Mouse (Mus musculus) monocyte, adult 59 days (primary cell): ENCODE data around the gene Tlcd2. TPM values are rescaled to one million over a fixed set of nuclear protein-coding genes. Genes with fewer than 3 reads are reported as not detected.

Experiments
- total RNA-seq, 2 experiments: library from RNA; stranded (reverse); gene quantifications; one replicate each; pipeline ENCODE4 v1.2.4; 2023

The Tlcd2 gene
- total RNA-seq = 1 to 10 TPM; 4.7 to 5.7 TPM

DNA sequence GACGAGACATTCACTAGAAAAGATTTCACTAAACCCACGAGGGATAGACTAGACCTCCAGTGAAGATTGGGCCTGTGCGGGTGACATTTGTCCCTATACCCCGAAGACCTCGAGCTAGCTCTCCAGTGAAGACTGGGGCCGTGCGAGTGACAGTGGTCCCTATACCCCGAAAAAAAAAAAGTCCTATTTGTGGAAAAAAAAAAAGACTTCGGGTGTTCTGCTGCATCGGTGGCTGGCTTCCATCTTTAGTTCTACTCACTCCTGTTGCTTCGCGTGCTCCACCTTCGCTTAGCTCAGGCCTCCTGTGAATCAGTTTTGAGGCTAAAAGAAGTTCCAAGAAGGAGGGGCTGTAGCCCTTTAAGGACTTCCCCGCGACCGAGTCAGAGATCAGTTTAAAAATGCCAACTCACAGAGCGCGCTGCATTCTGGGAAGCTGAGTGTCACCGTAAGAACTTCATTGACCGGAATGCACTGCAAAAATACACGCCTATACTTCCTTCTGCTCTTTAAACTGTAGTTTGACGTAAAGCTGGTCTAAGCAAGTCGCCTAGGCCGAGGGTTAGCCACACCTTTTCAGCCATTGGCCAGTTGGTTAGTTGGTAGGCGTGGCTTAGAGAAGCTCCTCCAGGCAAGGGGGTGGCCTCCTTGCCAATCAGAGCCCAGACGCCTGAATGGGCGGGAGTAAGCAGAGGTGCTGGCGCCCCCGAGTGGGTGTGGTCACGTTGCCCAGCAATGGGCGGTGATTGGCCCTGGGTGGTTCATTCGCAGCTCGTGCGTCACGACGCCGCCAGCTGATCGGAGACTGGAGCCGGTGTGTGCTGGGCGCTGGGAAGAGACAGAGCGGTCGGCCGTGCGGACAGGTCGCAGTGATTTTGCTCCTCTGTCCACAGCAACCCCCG, at the start of gene Tlcd2:
Tlcd2 (plus strand) TSS at position 872 of the 899 bp plus-strand sequence.

DNA sequence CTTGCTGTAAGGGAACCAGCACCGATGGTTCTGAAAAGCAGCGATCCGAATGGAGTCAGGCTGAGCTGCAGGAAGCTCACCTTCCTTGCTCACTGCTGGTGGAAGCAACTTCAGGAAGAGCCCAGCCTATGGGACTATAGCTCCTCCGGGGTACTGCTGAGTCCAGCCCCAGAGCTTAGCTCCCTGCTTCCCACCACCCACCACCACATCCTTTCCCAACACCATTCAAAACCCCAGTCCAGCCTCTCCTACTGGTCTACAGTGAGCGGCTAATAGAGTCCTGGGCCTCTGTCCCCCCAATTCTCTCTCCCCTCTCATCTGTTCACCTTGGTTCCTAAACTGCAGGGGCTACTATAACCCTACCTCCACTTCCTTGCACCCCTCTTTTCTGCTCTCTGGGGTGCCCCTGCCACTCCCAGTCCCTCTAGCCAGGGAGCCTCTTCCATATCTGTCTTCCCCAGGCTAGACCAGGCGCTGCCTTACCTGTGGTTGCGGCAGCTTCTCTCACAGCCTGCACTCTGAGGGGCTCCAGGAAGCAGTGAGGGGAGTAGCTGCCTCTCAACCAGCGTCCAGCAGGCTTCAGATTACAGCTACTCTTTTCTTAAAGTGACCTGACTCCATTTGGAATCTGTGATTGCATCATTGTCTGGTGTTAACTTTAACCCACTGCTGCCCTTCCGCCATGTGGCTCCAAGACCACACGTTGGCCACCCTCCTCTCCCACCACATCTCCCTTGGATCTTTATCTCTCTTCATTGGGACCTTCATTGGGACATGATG, 39.3 kb upstream of the Tlcd2 start, which contains the start of gene Serpinf1:
Serpinf1 (minus strand) TSS at position 689 of the 780 bp plus-strand sequence.

DNA sequence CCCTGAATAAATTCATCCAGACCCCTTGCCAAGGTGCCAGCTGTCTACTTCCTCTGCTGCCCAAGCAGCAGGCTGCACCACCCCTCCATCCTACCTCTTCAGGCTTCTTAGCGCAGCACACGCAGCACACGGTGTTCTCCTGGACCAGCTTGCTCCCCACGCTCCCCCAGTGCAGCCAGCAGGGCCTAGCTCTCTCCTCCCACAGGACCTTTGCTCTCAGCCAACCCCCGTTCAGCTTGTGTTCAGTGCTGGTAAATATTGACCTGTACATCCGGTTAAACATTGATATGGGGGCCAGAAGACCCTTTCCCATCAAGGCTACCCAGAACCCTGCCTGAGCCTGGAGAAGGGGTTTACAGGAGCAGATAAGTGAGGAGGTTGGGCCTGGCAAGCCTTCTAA, 22.2 kb upstream of the Tlcd2 start, which contains the start of gene Serpinf2:
Serpinf2 (minus strand) TSS at position 229 of the 400 bp plus-strand sequence.

DNA sequence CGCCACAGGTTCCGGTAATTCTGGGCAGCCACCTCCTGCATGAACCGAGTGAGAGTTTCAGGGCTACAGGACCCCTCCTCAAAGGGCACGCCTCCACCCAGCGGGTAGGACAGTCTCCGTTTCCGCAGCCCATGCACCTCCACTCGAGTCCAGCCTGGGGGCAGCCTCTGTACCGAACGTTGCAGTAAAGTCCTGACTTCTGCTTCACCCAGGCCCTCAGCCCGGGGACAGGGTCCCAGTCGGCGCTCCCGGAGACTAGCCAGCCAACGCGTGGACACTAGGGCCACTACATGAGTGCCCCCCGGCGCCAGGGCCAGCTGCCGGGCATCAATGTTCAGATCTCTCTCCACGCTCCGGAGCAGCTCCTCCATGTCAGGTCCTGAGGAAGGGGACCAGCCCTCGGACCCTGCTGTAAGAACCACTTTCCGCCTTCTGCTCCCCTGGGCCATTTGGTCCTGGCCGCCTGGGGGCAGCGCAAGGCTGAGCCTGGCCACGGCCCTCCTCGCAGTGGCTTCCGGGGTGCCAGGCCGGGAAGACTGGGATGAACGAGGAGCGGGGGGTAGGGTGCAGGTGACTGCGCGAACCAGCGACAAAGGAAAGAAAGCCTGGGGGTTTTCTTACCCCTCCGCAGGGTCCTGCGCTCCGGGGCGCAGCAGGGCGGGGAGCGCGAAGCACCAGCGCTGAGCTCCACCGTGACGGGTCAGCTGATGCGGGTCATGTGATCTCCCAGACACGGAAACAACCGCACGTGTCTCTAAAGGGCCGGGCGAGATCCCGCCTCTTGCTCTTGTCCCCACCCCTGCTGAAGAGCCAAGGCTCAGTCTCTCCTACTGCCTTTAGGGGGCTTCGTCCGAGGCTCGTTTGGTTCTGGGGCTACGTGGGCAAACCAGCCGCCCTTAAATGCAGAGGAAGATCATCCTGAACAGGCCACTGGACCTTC, 7.3 kb upstream of the Tlcd2 start, which contains the start of gene Wdr81:
Wdr81 (minus strand) TSS at position 727 of the 940 bp plus-strand sequence.

DNA sequence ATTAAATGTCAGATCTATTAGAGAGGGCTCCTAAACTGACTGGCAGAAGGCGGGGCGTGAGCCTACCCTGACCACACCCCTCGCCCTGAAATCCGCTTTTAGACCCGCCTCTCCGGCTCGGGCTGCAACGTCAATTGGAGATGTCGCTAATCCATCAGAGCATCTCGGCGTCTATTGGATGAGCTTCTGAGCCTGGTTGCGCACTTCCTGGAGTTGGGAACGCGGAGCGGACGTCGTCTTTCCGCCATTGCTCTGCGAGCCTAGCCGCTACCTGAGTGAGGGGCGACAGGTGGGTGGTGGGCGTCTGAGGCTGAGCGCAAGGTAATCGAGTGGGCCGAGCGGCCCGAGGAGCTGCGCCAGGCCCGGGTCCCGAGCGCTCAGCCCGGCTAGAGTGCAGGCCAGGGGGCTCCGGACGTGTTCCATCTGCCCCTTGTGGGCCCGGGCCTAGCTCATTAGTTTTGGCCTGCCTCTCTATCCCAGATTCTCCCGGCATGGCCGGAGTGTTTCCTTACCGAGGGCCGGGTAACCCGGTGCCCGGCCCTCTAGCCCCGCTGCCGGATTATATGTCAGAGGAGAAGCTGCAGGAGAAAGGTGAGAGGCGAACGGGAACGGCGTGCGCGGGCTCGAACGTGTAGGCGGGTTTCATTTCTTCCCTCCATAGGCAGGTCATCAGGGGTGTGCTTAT, 25.2 kb downstream of the Tlcd2 start, which contains the start of gene Prpf8:
Prpf8 (plus strand) TSS at position 216 of the 685 bp plus-strand sequence.

DNA sequence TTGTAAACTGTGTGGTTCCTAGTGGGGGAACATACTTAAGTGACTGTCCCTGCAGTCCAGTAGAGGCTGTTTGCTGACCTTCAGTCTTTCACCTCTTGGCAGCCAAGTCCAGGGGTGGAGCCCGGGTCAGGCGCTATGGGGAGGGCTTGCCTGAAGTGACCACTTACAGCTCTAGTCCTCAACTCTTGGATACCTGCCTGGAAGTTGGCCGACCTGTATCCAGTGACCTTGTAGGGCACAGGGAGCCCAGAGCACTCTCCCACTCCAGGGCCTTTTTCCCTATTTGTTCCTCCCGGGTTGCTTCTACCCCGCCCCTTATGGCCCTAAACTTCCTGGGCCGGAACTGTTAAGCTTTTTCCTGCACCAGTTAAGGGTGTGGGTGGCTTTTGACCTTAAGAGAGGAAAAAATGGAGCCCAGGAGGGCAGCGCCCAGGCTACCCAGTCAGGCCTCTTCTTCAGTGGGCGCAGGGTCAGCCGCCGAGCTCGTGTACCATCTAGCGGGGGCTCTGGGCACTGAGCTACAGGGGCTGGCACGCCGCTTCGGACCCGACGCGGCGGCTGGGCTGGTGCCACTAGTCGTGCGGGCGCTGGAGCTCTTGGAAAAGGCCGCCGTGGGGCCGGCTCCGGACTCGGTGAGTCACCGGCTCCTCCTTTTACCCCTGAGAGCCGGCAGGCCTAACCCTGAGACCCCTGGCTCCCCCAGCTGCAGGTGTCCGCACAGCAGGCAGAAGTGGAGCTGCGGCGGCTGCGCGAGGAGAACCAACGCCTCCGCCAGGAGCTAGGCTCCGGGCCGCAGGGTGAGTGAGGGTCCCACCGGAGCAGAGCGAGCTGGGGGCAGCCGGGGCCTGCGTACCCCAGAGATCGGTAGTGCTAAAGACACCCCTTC, 48.5 kb downstream of the Tlcd2 start, which contains the start of gene Rilp:
Rilp (plus strand) TSS at position 354 of the 886 bp plus-strand sequence.

DNA sequence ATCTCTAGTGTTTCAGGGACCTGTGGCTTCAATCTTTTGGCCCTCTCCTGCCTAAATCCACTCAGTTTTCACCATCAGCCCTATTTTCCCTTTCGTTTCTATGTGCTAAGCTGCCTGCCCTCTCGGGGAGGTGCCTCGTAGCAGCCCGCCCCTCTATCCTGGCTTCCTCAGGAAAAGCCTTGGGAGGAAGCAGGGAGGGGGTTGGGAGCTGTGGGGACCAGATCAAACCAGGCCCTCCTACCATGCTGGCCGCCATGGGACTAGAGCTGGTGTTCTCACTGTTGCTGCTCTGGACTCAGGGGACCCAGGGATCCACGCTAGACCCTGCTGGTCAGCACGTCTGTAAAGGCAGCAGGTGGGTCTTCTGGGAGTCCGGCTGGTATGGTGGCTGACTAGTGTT, 51.8 kb downstream of the Tlcd2 start, which contains the start of gene Scarf1:
Scarf1 (plus strand) TSS at position 205 of the 400 bp plus-strand sequence.

Other genes starting within 250 kb of the Tlcd2 start
- gene Rpa1, start 113.4 kb upstream of the Tlcd2 start, total RNA-seq = 10 to 100 TPM; 27.9 to 31.4 TPM
- gene Smyd4, start 113.3 kb upstream of the Tlcd2 start, total RNA-seq = 1 to 10 TPM; 2.9 to 3.1 TPM
- 10 to 100 TPM in 1 of 2 experiments, 1 to 10 TPM in 1; 9.7 to 10.2 TPM for gene Serpinf1, start 39.0 kb upstream of the Tlcd2 start, total RNA-seq
- gene Serpinf2, start 22.1 kb upstream of the Tlcd2 start, total RNA-seq = under 1 TPM; 0.24 to 0.86 TPM
- 10 to 100 TPM; 45.3 to 46.2 TPM for gene Wdr81, start 7.0 kb upstream of the Tlcd2 start, total RNA-seq
- gene Prpf8, start 25.1 kb downstream of the Tlcd2 start, total RNA-seq = 100 to 1,000 TPM; 112 to 118 TPM
- gene Rilp, start 48.4 kb downstream of the Tlcd2 start, total RNA-seq = 1 to 10 TPM; 6.6 to 9.5 TPM
- 1 to 10 TPM; 4.5 to 5.0 TPM for gene Scarf1, start 51.8 kb downstream of the Tlcd2 start, total RNA-seq
- gene Slc43a2, start 70.0 kb downstream of the Tlcd2 start, total RNA-seq = 100 to 1,000 TPM; 172 TPM
- 100 to 1,000 TPM; 398 to 416 TPM for gene Pitpna, start 126.4 kb downstream of the Tlcd2 start, total RNA-seq
- gene Inpp5k, start 169.3 kb downstream of the Tlcd2 start, total RNA-seq = 100 to 1,000 TPM; 101 to 111 TPM
- gene Myo1c, start 188.8 kb downstream of the Tlcd2 start, total RNA-seq = 100 to 1,000 TPM; 168 to 182 TPM
- 100 to 1,000 TPM in 1 of 2 experiments, 10 to 100 TPM in 1; 95.5 to 118 TPM for gene Crk, start 217.5 kb downstream of the Tlcd2 start, total RNA-seq